13 mouse cellular contexts compared by ENCODE assay signal in the genomic region with DNA sequence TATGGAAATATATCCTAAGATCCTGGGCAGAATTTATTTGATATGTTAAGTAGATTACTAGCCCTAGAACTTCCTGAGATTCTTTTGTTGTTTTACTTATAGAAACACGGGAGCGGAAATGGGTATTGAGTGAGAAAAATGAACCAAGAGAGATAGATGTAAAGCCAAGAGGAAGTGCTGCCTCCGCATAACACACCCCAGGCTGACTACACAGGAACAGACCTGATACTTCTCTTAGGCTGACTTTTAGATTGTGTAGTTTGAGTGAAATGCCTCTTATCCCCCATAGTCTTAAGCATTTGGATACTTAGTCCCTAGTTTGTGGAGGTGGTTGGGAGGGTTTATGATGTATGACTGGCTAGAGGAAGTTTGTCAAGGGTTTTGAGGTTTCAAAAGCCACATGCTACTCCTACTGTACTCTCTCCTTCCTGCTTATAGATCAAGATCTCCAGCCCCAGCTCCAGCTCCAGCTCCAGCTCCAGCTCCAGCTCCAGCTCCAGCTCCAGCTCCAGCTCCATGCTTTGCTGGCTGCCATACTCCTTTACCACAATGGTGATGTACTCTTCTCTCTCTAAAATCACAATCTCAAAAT.
DNase-seq lines count a peak whose midpoint lies in the region.
"Had no signal": no experiment of that assay in that cellular context is flagged by ENCODE, and none has a peak within 500 bp of the region (broad histone marks: within the 10 kb centered on the region; RNA-seq: fewer than 3 reads in every experiment).

No protein-coding gene starts in this region.

- DNase-seq in thymus, postnatal 0 days (ENCODE audit: low spot score): peak; percentile 30
- DNase-seq in thymus, adult 18-20 months: no peak
- peak; percentile 15 for DNase-seq in T-cell, adult 2 months (ENCODE audit: low spot score)
- DNase-seq in induced T-regulatory cell, adult 2 months (ENCODE audit: low read depth): peak; percentile 33
- peak; percentile 60 for DNase-seq in naive thymus-derived CD4-positive, alpha-beta T cell, adult 2 months (ENCODE audit: low read depth)
- no peak for DNase-seq in layer of hippocampus, postnatal 36 days
- no peak for DNase-seq in adrenal gland, postnatal 25 days
- no peak for DNase-seq in layer of hippocampus, postnatal 25 days (ENCODE audit: extremely low spot score in 1 of 2, low spot score in 1 of 2)
- DNase-seq: adrenal gland, adult 2 months; cerebellum, postnatal 10 days; gastrocnemius, postnatal 36 days; kidney, postnatal 4 days; layer of hippocampus, adult 9-11 months had no signal

Comparison
In these comparisons a context has a peak if more than half of its experiments do, and no peak if none do; other contexts are left out.
1. DNase-seq: peak in thymus, postnatal 0 days (single experiment), T-cell, adult 2 months (single experiment), induced T-regulatory cell, adult 2 months (single experiment) and naive thymus-derived CD4-positive, alpha-beta T cell, adult 2 months (single experiment); none in thymus, adult 18-20 months (0 of 2), layer of hippocampus, postnatal 36 days (0 of 2), adrenal gland, postnatal 25 days (single experiment) and layer of hippocampus, postnatal 25 days (0 of 2).